Mouse (Mus musculus): ENCODE measurements around the gene Prpf6.
A peak's percentile ranks its signal among the peaks of the same experiment; 100 is the strongest.

The Prpf6 gene

GRCm38 (mm10) chr2:181596221-181596960 is 4.7 kb downstream of the Prpf6 start:
- DNase-seq (ENCODE audit: extremely low spot score, low spot score), result no peak

- DNase-seq (ENCODE audit: extremely low spot score, low spot score), result no peak
Measured at GRCm38 (mm10) chr2:181597378-181598061, 5.9 kb downstream of the Prpf6 start.

GRCm38 (mm10) chr2:181598454-181599351 is 7.0 kb downstream of the Prpf6 start, which contains the start of gene Samd10:
Gene Samd10 (minus strand): TSS chr2:181599212.
- peak; percentile 76 for DNase-seq (ENCODE audit: extremely low spot score, low spot score)

- DNase-seq (ENCODE audit: extremely low spot score, low spot score), result no peak
Measured at GRCm38 (mm10) chr2:181600226-181600758, 8.6 kb downstream of the Prpf6 start.

- peak; percentile 96 for DNase-seq (ENCODE audit: extremely low spot score, low spot score)
Measured at GRCm38 (mm10) chr2:181600828-181601750, 9.4 kb downstream of the Prpf6 start.

GRCm38 (mm10) chr2:181601751-181602145 is 10.1 kb downstream of the Prpf6 start:
- DNase-seq (ENCODE audit: extremely low spot score, low spot score), result no peak

GRCm38 (mm10) chr2:181602367-181602766 is 10.7 kb downstream of the Prpf6 start:
- DNase-seq (ENCODE audit: extremely low spot score, low spot score), result no peak

- DNase-seq (ENCODE audit: extremely low spot score, low spot score), result no peak
Measured at GRCm38 (mm10) chr2:181618761-181619495, 27.3 kb downstream of the Prpf6 start.

- no peak for DNase-seq (ENCODE audit: extremely low spot score, low spot score)
Measured at GRCm38 (mm10) chr2:181623401-181623800, 31.7 kb downstream of the Prpf6 start.

- no peak for DNase-seq (ENCODE audit: extremely low spot score, low spot score)
Measured at GRCm38 (mm10) chr2:181628471-181628870, 36.8 kb downstream of the Prpf6 start.

GRCm38 (mm10) chr2:181632624-181633023 is 41.0 kb downstream of the Prpf6 start:
- no peak for DNase-seq (ENCODE audit: extremely low spot score, low spot score)

- no peak for DNase-seq (ENCODE audit: extremely low spot score, low spot score)
Measured at GRCm38 (mm10) chr2:181635865-181636264, 44.2 kb downstream of the Prpf6 start.

- DNase-seq (ENCODE audit: extremely low spot score, low spot score), result peak; percentile 31
Measured at GRCm38 (mm10) chr2:181644361-181644760, 52.7 kb downstream of the Prpf6 start.

- no peak for DNase-seq (ENCODE audit: extremely low spot score, low spot score)
Measured at GRCm38 (mm10) chr2:181645666-181646065, 54.0 kb downstream of the Prpf6 start.

- DNase-seq (ENCODE audit: extremely low spot score, low spot score), result no peak
Measured at GRCm38 (mm10) chr2:181646626-181647472, 55.2 kb downstream of the Prpf6 start.

- no peak for DNase-seq (ENCODE audit: extremely low spot score, low spot score)
Measured at GRCm38 (mm10) chr2:181648926-181649325, 57.3 kb downstream of the Prpf6 start.

- no peak for DNase-seq (ENCODE audit: extremely low spot score, low spot score)
Measured at GRCm38 (mm10) chr2:181653065-181653464, 61.4 kb downstream of the Prpf6 start.

GRCm38 (mm10) chr2:181653523-181653922 is 61.9 kb downstream of the Prpf6 start:
- no peak for DNase-seq (ENCODE audit: extremely low spot score, low spot score)

- DNase-seq (ENCODE audit: extremely low spot score, low spot score), result no peak
Measured at GRCm38 (mm10) chr2:181656734-181657133, 65.1 kb downstream of the Prpf6 start, which contains the start of gene Gm29797. Gene Gm29797 (plus strand): TSS chr2:181657034.
